Mouse (Mus musculus) testis, adult 2 months (tissue): ENCODE measurements around the gene Vwa8.

ENCODE experiments used
- CTCF ChIP-seq: fragments of 200-500 bp; IDR thresholded peaks from 2 replicates; pipeline ENCODE4 v1.5.1; 2012; ENCODE audit warnings: low read depth, mild to moderate bottlenecking, inconsistent platforms, low read length, moderate library complexity; ENCODE audit not compliant: control insufficient read depth, insufficient read depth, insufficient replicate concordance
- POLR2A ChIP-seq: fragments of 200-500 bp; IDR thresholded peaks from 2 replicates; pipeline ENCODE4 v1.6.1; 2012; ENCODE audit warnings: low read depth, mild to moderate bottlenecking, inconsistent platforms, low read length, moderate library complexity; ENCODE audit not compliant: control insufficient read depth

GRCm38 (mm10) chr14:79239402-79239801, 390.6 kb downstream of the Vwa8 start:
- TF ChIP-seq CTCF (no peak), POLR2A (no peak)
